Mouse (Mus musculus) testis, adult 2 months (tissue): ENCODE results near the gene Cib3.

Experiments
- CTCF ChIP-seq: fragments of 200-500 bp; IDR thresholded peaks from 2 replicates; pipeline ENCODE4 v1.5.1; 2012; ENCODE audit warnings: low read depth, mild to moderate bottlenecking, inconsistent platforms, low read length, moderate library complexity; ENCODE audit not compliant: control insufficient read depth, insufficient read depth, insufficient replicate concordance
- POLR2A ChIP-seq: fragments of 200-500 bp; IDR thresholded peaks from 2 replicates; pipeline ENCODE4 v1.6.1; 2012; ENCODE audit warnings: low read depth, mild to moderate bottlenecking, inconsistent platforms, low read length, moderate library complexity; ENCODE audit not compliant: control insufficient read depth

DNA sequence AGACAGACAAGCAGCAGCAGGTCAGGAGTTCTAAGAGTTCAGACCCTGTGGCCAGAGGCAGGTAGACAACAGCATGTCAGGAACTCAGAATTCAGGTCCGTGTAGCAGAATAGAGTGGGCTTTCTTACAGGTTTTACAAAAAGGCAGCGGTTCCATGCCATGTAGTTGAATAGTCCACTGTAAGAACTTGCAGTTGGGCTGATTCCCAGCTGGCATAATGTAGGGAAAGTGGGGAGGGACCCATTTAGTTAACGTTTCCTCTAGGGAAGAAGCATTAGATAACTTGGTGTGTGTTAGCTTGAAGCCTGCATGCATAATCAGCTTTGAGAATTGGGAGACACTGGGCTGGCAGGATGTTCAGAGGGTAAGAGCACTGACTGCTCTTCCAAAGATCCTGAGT is 53.9 kb downstream of the Cib3 start:
- TF ChIP-seq CTCF (no peak), POLR2A (no peak)
